Mouse (Mus musculus) small intestine, adult 2 months (tissue): ENCODE results near the gene 1810030O07Rik. TPM values are rescaled to one million over a fixed set of nuclear protein-coding genes. Genes with fewer than 3 reads are reported as not detected.

ENCODE experiments used
- H3K27ac ChIP-seq: fragments of 200-500 bp; 2 replicates; pipeline ENCODE4 v1.5.1; 2012; ENCODE audit warnings: low read depth, low read length, control low read depth, inconsistent platforms; ENCODE audit not compliant: insufficient read depth
- H3K27me3 ChIP-seq: fragments of 200-500 bp; 2 replicates; pipeline ENCODE4 v1.6.1; 2012; ENCODE audit warnings: mild to moderate bottlenecking, moderate library complexity, low read length, inconsistent platforms; ENCODE audit not compliant: control insufficient read depth, insufficient read depth
- H3K36me3 ChIP-seq: fragments of 200-500 bp; 2 replicates; pipeline ENCODE4 v1.6.1; 2012; ENCODE audit warnings: mild to moderate bottlenecking, low read length, control low read depth, inconsistent platforms; ENCODE audit not compliant: control insufficient read depth, insufficient read depth
- H3K4me1 ChIP-seq: fragments of 200-500 bp; 2 replicates; pipeline ENCODE4 v1.6.1; 2012; ENCODE audit warnings: low read length, inconsistent platforms, mixed read lengths; ENCODE audit not compliant: control insufficient read depth, insufficient read depth, insufficient read length
- H3K4me3 ChIP-seq: fragments of 200-500 bp; 2 replicates; pipeline ENCODE4 v1.5.1; 2012; ENCODE audit warnings: low read depth, mild to moderate bottlenecking, control low read depth, inconsistent platforms, low read length, moderate library complexity
- CTCF ChIP-seq: fragments of 200-500 bp; IDR thresholded peaks from 2 replicates; pipeline ENCODE4 v1.5.1; 2012; ENCODE audit warnings: low read depth, mild to moderate bottlenecking, control low read depth, inconsistent platforms, low read length, moderate library complexity, mixed read lengths; ENCODE audit not compliant: insufficient replicate concordance, insufficient read length; ENCODE audit errors: extremely low read depth
- POLR2A ChIP-seq: fragments of 200-500 bp; IDR thresholded peaks from 2 replicates; pipeline ENCODE4 v1.6.1; 2012; ENCODE audit warnings: low read depth, mild to moderate bottlenecking, control low read depth, inconsistent platforms, low read length, moderate library complexity
- WGBS: fragments of 180-500 bp; shearing (Covaris S2); methylation state at CpG from one replicate; pipeline ENCODE4 v1.1.7; 2018; 5-methylcytosine and 5-hydroxymethylcytosine counted together
- polyA plus RNA-seq: library from polyadenylated mRNA; depleted of rRNA; stranded (reverse); fragments of >200 nt; gene quantifications from 2 replicates; pipeline ENCODE4 v1.2.3, GENCODE M21; 2012; rRNA removed

Gene 1810030O07Rik
- 3.1 and 6.6 TPM in 2 replicates for polyA plus RNA-seq

- peak within 1 kb of the TSS; percentile 98 for H3K27ac ChIP-seq
- H3K4me3 ChIP-seq: peak within 1 kb of the TSS; percentile 99
- H3K4me1 ChIP-seq: peaks cover 2% of the 10 kb centered on the region; the same call in 1 of the 2 replicates
- WGBS: 6% methylated on average over 42 of the region's 42 CpGs
- peaks cover 13% of the 10 kb centered on the region for H3K36me3 ChIP-seq
- H3K27me3 ChIP-seq: no peaks in the 10 kb centered on the region
- TF ChIP-seq POLR2A (peak; percentile 44; the same call in 1 of the 2 replicates), CTCF (no peak)
These were observed at the start of gene 1810030O07Rik for GRCm38 (mm10) chrX:12673054-12673775. Gene 1810030O07Rik, minus strand, starts transcription at chrX:12673668.

DNA sequence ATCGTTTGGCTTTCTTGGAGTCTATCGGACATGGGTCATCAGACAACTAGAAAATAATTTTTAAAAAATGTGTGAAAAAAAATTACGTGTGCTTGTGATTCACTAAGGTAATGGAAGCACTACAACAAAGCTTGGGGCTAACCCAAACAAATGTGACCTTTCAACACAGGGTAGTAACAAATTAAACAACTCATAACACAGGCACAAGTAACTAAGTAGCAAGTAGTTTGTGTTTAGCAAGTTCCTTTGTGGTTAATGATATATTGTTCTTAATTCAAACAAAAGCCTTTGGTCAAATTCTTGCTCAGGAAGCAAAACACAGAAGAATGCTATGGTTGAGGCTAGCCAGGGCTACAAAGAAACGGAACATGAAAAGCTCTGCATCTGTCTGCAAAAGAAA lies 42.6 kb upstream of the 1810030O07Rik start:
- H3K27ac ChIP-seq: no peak overlapping the region

GRCm38 (mm10) chrX:12713796-12714195 lies 40.3 kb upstream of the 1810030O07Rik start:
- Histone ChIP-seq H3K27ac (no peak overlapping the region), H3K36me3 (peaks cover 16% of the 10 kb centered on the region), H3K27me3 (no peaks in the 10 kb centered on the region), H3K4me3 (no peak overlapping the region), H3K4me1 (no peaks in the 10 kb centered on the region)
- WGBS: 84% methylated on average over 7 of the region's 7 CpGs
- no peak for TF ChIP-seq CTCF
- TF ChIP-seq POLR2A: no peak

More for the DNA sequence above, 42.6 kb upstream of the 1810030O07Rik start:
- H3K27me3 ChIP-seq: no peaks in the 10 kb centered on the region
- 85% methylated on average over 4 of the region's 4 CpGs for WGBS
- peaks cover 14% of the 10 kb centered on the region for H3K36me3 ChIP-seq
- no peaks in the 10 kb centered on the region for H3K4me1 ChIP-seq
- no peak for TF ChIP-seq POLR2A
- TF ChIP-seq CTCF: no peak
- no peak overlapping the region for H3K4me3 ChIP-seq

DNA sequence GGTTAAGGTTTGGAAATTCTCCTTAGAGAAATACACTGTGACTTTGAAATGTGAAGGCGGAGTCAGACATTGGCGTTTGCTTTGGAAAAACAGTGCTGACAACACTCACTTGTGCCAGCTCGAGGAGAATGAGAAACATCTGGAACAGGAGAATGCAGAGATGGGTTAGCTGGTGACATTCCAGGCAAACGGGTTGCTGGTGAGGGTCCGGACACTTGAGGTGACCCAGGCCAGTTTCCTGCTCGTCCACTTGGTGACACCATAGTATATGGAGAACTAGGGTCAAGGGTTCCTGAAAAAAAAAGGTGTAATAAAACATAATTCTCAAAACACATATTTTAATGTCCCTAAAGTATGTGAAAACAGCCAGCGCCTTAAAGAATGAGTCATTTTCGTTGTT lies 13.4 kb upstream of the 1810030O07Rik start:
- no peaks in the 10 kb centered on the region for H3K27me3 ChIP-seq
- H3K27ac ChIP-seq: no peak overlapping the region
- 75% methylated on average over 8 of the region's 8 CpGs for WGBS
- peaks cover 17% of the 10 kb centered on the region for H3K36me3 ChIP-seq
- TF ChIP-seq POLR2A: no peak
- TF ChIP-seq CTCF: no peak
- H3K4me3 ChIP-seq: no peak overlapping the region
- no peaks in the 10 kb centered on the region for H3K4me1 ChIP-seq

GRCm38 (mm10) chrX:12686071-12686470 lies 12.6 kb upstream of the 1810030O07Rik start:
- H3K27me3 ChIP-seq: no peaks in the 10 kb centered on the region
- H3K4me1 ChIP-seq: no peaks in the 10 kb centered on the region
- H3K4me3 ChIP-seq: no peak overlapping the region
- no peak overlapping the region for H3K27ac ChIP-seq
- peaks cover 13% of the 10 kb centered on the region for H3K36me3 ChIP-seq
- no peak for TF ChIP-seq POLR2A
- TF ChIP-seq CTCF: no peak

DNA sequence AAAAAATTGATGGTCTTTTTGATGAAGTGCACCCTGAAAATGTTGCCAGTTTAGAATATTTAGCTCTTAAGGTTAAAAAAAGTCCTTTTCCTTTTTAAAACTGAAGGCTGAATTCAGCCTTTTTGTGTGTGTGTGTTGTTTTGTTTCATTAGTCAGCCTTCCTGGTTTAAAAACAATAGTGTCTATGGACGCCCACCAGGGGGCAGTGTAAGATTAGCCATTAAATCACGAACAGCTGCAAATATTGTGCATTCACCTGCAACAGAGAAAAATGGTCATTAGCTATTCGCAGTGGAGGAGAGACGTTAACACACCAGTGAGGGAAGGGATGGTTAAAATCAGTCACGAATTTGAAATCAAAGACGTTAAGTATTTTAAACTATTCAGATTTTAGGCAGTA lies 3.9 kb upstream of the 1810030O07Rik start:
- 17% methylated on average over 6 of the region's 6 CpGs for WGBS
- Histone ChIP-seq H3K4me1 (peaks cover 2% of the 10 kb centered on the region; the same call in 1 of the 2 replicates), H3K27me3 (no peaks in the 10 kb centered on the region), H3K36me3 (peaks cover 9% of the 10 kb centered on the region), H3K27ac (no peak overlapping the region), H3K4me3 (no peak overlapping the region)
- TF ChIP-seq POLR2A (no peak), CTCF (no peak)

- TF ChIP-seq CTCF: no peak
- TF ChIP-seq POLR2A: no peak
- no peaks in the 10 kb centered on the region for H3K4me1 ChIP-seq
- WGBS: 84% methylated on average over 2 of the region's 2 CpGs
- no peak overlapping the region for H3K27ac ChIP-seq
- no peak overlapping the region for H3K4me3 ChIP-seq
- H3K36me3 ChIP-seq: peaks cover 29% of the 10 kb centered on the region
- no peaks in the 10 kb centered on the region for H3K27me3 ChIP-seq
These were observed 19.6 kb downstream of the 1810030O07Rik start for GRCm38 (mm10) chrX:12653879-12654278.

DNA sequence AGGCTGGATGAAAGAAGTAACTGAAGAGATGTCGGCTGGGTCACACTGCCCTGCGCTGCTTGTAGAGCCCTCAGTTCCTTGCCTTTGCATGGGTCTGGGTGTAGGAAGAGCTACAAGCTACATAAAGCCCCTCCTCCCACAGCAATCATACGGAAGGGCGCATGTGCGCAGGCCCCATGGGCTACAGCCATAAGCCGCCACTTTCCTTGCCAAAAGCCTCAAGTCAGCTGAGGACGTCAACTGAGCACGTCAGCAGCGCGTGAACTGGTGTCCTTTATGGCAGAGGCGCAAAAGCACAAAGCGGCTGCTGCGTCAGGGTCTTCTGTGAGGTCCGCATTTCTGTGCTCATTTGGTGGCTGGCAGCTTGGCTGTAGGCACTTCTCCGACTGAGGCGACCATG lies 21.6 kb downstream of the 1810030O07Rik start:
- 93% methylated on average over 16 of the region's 16 CpGs for WGBS
- H3K36me3 ChIP-seq: peaks cover 16% of the 10 kb centered on the region
- H3K4me3 ChIP-seq: no peak overlapping the region
- H3K27me3 ChIP-seq: no peaks in the 10 kb centered on the region
- H3K27ac ChIP-seq: no peak overlapping the region
- H3K4me1 ChIP-seq: no peaks in the 10 kb centered on the region
- TF ChIP-seq CTCF (no peak), POLR2A (no peak)
